Mouse (Mus musculus): Measurements from ENCODE around the gene Aif1l. TPM values are rescaled to one million over a fixed set of nuclear protein-coding genes. Genes with fewer than 3 reads are reported as not detected.
"Not testable (repeated sequence)": the region's sequence is repeated elsewhere in the genome, so short reads cannot be mapped to it uniquely, and the experiment has no call there.

Gene Aif1l
- total RNA-seq (2021): 1 to 10 TPM; 1.6 to 3.2 TPM

DNA sequence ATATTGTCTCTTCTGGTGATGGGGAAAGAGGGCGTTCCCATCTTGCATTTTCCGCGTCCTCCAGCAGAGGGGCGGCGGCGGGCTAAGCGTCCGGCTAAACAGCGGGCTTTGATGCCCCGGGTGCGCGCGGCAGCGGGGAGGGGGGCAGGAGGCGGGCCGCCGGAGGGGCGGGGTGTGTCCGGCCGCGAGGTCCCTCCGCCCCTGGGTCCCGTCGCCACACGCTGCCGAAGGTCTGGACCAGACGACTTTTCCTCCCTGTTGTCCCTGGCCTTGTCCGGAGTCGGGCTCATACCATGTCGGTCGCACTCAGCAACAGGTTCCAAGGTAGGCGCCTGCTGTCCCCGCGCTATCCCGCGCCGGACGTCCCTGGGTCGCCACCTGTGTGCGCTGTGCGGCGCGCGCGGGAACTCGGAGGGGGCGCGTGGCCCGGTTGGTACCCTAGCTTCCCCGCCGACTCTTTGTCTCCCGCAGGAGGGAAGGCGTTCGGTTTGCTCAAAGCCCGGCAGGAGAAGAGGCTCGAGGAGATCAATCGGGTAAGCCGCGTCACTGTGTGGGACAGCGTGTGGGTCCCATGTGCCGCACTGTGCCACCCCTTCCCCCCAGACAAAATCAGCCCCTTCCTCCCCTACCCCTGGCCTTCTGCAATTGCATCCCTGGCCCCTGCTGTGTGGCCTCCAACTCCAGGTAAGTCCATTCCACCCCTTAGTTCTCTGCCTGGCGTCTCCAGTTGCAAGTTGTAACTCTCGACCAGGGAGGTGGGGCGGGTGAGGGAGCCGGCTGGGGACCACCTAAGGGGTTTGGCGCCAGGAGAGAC, at the start of gene Aif1l:
Gene Aif1l, plus strand, starts transcription at position 82 of the 814 bp plus-strand sequence.
- intact Hi-C loops (cut with DNase I): no loop called here

GRCm38 (mm10) chr2:31900932-31901331, 49.0 kb upstream of the Aif1l start:
- intact Hi-C loops (cut with DNase I): no loop called here

More for the DNA sequence above, at the start of gene Aif1l:
- peak; percentile 57 to 61 for DNase-seq

DNA sequence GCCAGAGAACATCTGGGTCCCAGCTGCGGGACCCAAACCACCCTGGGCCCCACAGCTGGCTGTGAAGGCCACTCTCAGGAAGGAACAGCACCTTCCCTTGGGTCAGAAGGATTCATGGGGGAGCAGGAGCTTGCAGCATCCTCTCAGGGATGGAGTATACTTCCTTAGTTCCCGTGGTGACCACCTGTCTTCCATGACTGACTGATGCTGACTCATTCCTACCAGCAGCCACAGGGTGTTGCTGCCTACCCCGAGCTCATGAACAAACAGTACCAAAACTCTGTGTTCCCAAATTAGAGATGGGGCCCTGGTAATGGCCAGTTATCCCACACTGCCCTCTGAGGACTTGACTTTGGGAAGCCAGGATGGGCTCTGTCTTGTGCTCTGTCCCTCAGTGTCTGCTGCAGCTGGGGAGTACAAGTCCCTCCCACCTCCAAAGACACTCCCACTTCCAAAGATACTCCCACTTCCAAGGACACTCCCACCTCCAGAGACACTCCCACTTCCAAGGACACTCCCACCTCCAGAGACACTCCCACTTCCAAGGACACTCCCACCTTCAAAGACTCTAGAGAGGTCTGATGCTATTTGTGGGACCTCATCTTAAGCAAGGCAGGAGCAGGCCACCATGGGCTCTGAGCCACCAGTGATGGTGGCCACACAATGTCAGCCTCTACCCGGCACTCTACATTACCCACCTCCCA, 48.1 kb upstream of the Aif1l start:
- DNase-seq: no peak
- intact Hi-C loops (cut with DNase I): no loop called here

More at GRCm38 (mm10) chr2:31900932-31901331, 49.0 kb upstream of the Aif1l start:
- DNase-seq: no peak

GRCm38 (mm10) chr2:31904089-31904488, 45.9 kb upstream of the Aif1l start:
- intact Hi-C loops (cut with DNase I): no loop called here
- no peak for DNase-seq

DNA sequence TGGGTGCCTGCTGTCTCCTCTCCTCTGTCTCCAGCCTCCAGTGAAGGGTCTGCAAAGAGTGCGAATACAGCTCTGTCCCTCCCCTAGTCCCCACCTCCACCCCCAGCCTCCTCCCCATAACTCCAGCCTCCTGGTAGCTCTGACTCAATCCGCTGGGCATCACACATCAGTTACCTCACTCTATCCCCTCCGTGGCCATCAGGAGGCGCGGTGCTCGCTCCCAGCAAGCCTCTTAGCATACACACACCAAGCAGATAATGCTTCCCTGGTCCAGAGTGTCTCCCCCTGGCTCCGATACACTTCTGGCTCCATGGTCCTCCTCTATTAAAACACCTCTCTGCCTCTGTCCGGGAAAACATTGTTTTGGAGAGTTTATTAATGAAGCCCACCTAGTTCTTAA, 45.3 kb upstream of the Aif1l start:
- intact Hi-C loops (cut with DNase I): no loop called here
- DNase-seq: no peak

DNA sequence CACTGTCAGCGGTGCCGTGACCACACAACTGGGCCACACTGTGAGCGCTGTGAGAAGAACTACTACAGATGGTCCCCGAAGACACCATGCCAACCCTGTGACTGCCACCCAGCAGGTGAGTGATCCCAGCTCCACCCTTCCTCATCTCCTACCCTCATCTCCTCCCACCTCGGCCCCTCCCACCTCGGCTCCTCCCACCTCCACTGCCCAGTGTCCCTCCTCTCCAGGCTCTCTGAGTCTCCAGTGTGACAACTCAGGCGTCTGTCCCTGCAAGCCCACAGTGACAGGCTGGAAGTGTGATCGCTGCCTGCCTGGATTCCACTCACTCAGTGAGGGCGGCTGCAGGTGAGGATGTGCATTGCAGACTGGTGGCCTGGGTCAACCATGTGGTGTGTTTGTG, 44.3 kb upstream of the Aif1l start:
- DNase-seq: no peak
- intact Hi-C loops (cut with DNase I): no loop called here

DNA sequence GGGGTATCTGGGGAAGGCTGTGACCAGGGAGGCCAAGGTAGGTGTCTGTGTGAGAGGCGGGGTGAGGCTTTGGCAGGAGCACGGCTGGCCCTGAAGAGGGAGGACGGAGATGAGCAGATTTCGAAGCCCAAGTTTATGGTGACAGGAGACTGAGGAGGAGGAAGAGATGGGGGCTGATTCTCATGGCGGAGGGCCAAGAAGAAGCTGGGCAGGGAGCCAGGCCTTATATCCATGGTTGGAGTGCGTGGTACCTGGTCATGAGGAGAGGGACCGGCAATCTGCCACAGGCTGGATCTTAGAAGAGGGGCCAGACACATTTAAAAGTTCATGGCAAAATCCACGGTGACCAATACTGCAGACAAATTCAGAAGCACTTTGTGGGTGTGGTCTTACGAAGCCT, 43.5 kb upstream of the Aif1l start:
- intact Hi-C loops (cut with DNase I): no loop called here
- no peak for DNase-seq

DNA sequence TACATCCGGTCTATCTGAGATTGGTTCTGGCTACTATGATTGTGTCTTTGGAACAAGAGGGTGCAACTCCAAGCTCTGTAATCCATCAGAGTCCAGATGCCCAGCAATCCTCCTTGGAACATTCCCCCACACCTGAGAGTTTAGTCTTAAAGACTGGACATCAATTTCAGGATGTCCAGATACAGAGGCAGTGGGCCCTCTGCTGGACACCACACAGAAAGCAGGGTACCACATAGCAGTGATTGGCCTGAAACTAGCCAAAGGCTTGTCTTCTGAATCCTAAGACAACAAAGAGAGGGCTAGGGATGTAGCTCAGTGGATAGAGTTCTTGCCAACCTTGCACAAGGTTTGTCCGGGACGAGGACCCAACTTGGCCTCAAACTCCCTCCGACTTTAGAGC, 37.4 kb upstream of the Aif1l start:
- intact Hi-C loops (cut with DNase I): no loop called here
- no peak for DNase-seq

GRCm38 (mm10) chr2:31914213-31914612, 35.7 kb upstream of the Aif1l start:
- intact Hi-C loops (cut with DNase I): loop anchor here (2.0 kb wide), 3 partner anchors 99 to 231 kb away; no protein-coding TSS in a partner anchor
- not testable (repeated sequence) for DNase-seq

DNA sequence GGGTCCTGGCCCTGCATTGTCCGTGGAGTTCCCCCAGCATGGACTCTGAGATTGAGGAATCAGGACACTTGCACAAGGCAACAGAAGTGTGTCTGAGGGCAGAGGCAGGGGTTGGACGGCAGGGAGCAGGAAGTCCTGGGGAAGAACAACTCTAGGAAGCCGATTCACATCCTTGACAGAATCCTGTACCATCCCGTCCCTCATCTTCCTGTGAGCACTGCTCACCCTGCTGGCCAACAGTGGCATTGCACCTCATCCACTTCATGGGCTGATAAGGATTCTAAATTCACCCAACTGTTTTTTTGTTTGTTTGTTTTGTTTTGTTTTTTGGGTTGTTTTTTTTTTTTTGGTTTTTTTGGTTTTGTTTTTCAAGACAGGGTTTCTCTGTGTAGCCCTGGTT, 34.8 kb upstream of the Aif1l start:
- intact Hi-C loops (cut with DNase I): loop anchor here (1.0 to 2.0 kb wide), 4 partner anchors 100 to 432 kb away; no protein-coding TSS in a partner anchor
- peak; percentile 73 to 87 for DNase-seq

GRCm38 (mm10) chr2:31917636-31918035, 32.3 kb upstream of the Aif1l start:
- peak; percentile 19 to 21 for DNase-seq
- intact Hi-C loops (cut with DNase I): loop anchor here (2.0 kb wide), 1 partner anchor 215 kb away; no protein-coding TSS in a partner anchor

DNA sequence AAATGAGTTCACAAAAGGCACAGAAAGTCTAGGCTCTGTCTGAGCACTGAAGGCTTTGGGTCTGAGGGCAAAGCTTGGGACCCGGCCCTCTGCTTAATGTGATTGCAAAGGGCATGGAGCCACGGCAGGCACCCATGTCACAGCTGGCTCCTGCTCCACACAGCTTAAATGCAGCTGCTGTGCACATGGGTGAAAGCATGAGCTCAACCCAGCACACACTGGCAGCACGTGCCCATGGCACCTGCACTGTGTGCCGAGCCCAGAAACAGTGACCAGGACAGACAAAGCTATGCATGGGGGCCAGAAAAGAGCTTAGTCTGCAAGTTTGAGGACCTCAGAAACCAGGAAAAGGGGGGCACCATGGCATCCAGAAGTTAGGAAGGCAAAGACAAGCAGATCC, 26.3 kb upstream of the Aif1l start:
- intact Hi-C loops (cut with DNase I): no loop called here
- DNase-seq: no peak

- DNase-seq: no peak
- intact Hi-C loops (cut with DNase I): no loop called here
Observed at GRCm38 (mm10) chr2:31924811-31925210, 25.1 kb upstream of the Aif1l start.

- DNase-seq: no peak
- intact Hi-C loops (cut with DNase I): no loop called here
Observed at GRCm38 (mm10) chr2:31925936-31926335, 24.0 kb upstream of the Aif1l start.

- no peak for DNase-seq
- intact Hi-C loops (cut with DNase I): no loop called here
Observed at GRCm38 (mm10) chr2:31929664-31930063, 20.3 kb upstream of the Aif1l start.

DNA sequence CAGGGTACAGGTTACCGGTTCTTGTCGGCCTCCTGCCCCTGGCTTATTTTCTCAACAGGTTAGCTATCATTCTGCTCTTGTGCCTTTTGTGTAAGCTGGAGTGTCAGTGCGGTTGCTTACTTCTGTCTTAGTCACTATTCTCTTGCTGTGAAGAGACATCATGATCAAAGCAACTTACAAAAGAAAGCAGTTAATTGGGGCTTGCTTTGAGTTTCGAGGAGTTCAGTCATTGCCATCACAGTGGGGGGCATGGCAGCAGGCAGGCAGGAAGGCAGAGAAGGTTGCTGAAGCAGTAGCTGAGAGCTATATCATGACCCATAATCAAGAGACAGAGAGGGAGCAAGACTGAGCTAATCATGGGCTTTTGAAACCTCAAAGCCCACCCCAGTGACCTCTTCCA, 15.4 kb upstream of the Aif1l start:
- intact Hi-C loops (cut with DNase I): no loop called here
- no peak for DNase-seq

GRCm38 (mm10) chr2:31935054-31935453, 14.9 kb upstream of the Aif1l start:
- intact Hi-C loops (cut with DNase I): no loop called here
- DNase-seq: no peak

GRCm38 (mm10) chr2:31938298-31938697, 11.6 kb upstream of the Aif1l start:
- intact Hi-C loops (cut with DNase I): no loop called here

DNA sequence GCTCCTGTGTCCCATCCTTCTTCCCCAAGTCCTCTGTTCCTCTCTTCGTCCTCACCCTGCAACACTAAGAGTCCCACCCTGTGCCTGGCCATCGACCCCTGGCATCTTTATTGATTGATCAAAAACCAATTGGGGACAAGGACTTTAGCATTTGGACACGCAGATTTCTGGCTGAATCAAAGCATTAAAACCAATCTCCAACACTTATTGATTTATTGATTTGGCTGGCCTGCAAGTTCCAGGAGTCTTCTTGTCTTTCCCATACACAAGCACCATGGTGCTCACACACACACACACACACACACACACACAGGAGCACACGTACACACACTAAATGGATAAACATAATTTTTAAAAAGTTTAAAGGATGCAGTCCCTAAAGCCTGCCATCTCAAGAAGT, 6.9 kb upstream of the Aif1l start:
- intact Hi-C loops (cut with DNase I): no loop called here
- no peak for DNase-seq

More at GRCm38 (mm10) chr2:31938298-31938697, 11.6 kb upstream of the Aif1l start:
- no peak for DNase-seq

DNA sequence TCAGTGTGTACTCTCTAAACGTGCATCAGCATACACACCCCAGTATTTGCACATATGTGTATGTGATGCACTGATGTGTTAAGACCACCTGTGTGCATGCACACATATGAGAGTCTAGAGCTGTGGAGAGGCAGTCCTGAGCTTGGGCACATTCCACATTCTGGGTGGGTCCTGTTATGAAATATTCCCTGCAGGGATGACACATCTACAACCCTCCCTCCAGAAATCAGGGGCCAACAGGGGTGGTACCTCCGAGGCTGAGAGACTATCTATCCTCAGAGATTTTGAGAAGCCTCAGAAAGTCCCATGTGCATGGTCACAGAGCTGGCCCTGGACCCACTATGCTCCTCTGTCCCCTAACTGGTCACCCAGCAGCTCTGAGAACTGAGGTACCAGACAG, 4.4 kb upstream of the Aif1l start:
- no peak for DNase-seq
- intact Hi-C loops (cut with DNase I): no loop called here

- intact Hi-C loops (cut with DNase I): no loop called here
- DNase-seq: peak; percentile 34
Observed at GRCm38 (mm10) chr2:31948392-31948791, 1.5 kb upstream of the Aif1l start.

DNA sequence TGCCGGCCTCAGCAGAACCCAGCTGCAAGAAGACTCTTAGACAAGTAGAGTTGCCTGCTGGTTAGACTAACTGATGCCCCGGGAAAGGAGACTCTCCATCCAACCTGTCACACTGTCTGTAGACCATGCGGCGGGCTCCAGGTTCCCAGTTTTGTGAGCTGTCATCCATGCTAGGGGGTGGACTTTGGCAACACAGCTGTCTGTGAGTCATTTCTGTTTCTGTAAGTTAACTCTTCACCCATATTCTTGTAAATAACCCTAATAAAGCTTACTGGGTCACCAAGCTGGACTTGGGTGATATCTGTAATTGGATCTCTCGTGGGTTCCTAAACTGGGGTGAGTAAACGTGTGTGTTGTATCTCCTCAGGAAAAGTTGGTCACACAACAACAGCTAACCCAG, 1.1 kb upstream of the Aif1l start:
- no peak for DNase-seq
- intact Hi-C loops (cut with DNase I): no loop called here

Measured in heart, postnatal 36 days (tissue).